Mouse (Mus musculus): ENCODE results near the gene Atg4d. TPM values are rescaled to one million over a fixed set of nuclear protein-coding genes. Genes with fewer than 3 reads are reported as not detected.
A peak's percentile ranks its signal among the peaks of the same experiment; 100 is the strongest.
"Not testable (repeated sequence)": the region's sequence is repeated elsewhere in the genome, so short reads cannot be mapped to it uniquely, and the experiment has no call there.

Atg4d gene
- total RNA-seq, 2 experiments from 2014 or later = 39.1 to 40.0 TPM

DNA sequence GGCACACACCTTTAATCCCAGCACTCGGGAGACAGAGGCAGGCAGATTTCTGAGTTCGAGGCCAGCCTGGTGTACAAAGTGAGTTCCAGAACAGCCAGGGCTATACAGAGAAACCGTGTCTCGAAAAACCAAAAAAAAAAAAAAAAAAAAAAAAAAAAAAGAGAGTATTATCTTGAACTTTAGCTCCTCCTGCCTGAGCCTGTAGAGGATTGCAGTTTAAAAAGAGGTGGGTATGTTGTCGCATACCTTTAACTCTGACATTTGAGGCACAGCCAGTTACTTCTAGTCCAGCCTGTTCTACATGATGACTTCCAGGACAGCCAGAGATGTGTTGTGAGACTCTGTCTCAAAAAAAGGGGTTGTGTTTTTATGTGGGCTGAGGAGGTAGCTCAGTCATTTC is 4.5 kb downstream of the Atg4d start:
- DNase-seq (ENCODE audit: extremely low spot score in 1 of 2, low spot score in 1 of 2) = not testable (repeated sequence)

DNA sequence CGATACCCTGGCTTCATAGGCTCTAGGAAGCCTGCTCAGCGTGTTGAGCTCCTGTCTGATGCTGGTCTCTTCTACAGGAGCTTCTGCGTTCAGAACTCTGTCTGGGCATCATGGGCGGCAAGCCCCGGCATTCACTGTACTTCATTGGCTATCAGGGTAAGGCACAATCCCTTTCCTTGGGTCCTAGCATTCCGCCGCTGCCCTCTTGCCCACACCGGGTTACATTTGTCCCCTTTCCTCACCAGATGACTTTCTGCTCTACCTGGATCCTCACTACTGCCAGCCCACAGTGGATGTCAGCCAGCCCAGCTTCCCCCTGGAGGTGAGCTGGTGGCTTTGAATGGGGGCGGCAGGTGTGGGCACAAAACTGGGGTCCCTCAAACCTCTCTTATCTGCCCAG is 7.3 kb downstream of the Atg4d start:
- DNase-seq (ENCODE audit: extremely low spot score in 1 of 2, low spot score in 1 of 2) = no peak

DNA sequence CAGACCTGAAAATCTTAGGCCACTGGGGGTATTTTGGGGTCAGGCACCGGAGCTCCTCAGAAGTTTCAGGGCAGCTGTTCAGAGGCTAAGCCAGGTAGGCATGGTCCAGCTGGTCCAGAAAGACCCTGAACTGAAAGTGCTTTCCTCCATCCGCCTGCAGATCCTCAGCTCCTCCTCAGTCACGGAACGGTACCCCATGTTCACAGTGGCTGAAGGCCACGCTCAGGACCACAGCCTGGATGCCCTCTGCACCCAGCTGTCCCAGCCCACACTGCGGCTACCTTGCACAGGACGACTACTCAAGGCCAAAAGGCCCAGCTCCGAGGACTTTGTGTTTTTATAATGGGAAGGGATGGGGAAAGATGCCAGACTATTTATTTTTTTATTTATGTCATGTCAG is 8.0 kb downstream of the Atg4d start:
- DNase-seq (ENCODE audit: extremely low spot score in 1 of 2, low spot score in 1 of 2) = no peak

DNA sequence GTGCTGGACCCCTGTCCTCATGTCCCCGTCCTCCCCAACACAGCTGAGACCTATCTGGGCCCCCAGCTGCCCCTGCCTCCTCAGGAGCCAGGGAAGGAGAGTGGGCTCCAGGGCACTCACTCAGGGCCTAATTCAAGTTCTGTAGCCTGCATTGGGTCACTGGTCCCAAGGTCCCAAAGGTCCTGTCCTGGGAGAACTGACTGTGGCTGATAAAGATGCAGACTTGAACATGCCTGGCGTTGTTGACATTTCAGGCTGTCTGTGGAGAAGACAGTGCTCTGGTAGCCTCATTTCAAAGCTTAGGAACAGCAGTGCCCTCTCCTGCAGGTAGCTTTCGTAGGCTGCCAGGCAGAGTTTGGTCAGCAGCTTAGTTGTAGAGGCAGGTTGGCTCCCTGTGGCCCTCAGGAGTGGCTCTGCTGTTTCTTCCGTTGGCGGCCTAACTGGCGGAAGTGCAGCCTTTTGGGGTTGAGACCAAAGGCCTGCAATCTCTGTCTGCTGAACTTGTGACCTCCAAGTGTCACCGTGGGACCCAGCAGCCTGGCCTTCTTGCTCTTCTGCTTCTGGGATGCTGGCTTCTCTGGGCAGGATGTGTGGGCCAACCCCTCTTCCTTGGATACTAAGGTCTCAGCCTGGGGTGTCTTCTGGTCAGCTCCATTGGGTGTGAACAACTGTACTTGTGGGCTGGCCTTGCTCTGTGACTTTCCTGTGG is 8.6 kb downstream of the Atg4d start:
- DNase-seq (ENCODE audit: extremely low spot score in 1 of 2, low spot score in 1 of 2) = no peak

DNA sequence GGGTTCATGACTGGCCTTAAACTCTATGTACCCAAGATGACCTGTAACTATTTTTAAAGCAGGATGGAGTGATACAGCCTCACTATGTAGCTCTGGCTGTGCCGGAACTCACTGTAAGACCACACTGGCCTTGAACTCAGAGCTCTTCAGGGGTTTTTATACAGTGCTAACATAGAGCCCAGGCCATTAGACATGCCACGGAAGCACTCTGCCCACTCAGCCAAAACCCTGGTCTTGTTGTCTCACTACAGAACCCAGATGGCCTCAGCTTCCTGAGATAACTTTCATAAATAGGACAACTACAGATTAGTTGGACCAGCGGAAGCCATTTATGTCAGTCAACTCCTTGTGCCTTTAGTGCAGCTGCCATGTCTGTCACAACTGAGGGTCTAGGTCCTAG is 9.2 kb downstream of the Atg4d start:
- DNase-seq (ENCODE audit: extremely low spot score in 1 of 2, low spot score in 1 of 2) = no peak

DNA sequence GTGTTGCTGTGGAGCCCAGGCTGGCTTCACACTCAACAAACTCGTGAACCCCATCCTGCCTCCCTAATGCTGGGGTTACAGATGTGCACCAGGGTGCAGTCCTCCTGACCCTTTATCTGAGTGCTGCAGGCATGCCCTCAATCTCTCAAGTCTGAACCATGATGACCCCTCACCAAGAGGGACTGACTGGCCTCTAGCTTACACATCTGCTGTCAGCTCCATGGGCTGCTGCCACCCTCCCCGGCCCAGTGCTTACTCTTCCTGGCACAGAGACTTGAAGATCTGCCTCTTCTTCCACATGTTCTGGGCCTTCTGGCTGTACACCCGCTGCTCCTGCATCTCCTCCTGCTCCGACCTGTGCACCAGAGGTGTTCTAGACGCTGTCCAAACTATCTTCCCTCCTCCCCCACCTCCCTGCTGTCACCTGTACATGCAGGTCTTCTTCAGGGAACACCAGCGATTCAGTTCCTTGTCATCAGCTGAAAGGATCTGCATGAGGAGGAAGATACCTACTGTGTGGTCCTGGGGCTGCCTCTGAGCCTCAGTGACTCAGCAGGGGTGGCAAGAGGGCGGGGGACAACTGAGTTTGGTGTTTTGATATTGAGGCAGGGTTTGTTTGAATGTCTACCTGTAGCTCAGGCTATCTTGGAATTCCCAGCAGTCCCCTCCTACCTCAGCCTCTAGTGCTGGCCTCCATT is 10.1 kb downstream of the Atg4d start:
- no peak for DNase-seq (ENCODE audit: extremely low spot score in 1 of 2, low spot score in 1 of 2)

DNA sequence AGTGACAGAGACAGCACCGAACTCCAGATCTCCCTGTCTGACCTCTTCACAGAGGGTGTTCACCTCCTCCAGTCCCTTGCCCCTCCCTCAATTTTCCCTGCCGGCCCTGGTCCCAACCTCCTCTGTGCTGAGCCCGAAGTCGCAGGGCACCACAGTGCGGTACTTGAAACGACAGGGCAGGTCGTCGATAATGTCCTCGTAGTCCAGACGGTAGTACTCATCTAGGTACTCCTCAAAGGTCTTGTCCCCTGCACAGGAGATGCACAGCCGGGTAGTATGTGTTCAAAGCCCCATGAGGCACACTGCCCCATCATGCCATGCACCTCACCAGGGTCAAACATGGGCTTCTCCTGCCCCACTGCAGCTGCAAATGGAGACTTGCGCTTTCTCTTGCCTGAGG is 10.6 kb downstream of the Atg4d start:
- DNase-seq (ENCODE audit: extremely low spot score in 1 of 2, low spot score in 1 of 2) = no peak

DNA sequence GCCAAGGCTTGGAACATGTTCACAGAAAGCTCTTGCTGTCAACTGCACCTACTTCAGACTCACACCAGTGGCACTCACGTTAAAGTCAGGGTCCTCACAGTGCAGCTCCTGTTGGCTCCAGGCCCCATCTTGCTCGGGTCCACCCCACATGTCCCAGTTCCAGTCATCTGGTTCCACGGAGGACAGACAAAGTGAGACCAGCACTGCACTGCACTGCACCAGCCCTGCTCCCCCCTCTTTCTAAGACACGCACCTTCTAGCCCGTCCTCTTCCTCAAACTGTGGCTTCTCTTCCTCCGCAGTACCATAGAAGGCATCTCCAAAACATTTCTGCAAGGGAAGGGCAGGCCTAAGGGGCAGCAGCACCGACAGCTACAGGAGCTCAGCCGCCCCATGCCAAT is 11.2 kb downstream of the Atg4d start:
- DNase-seq (ENCODE audit: extremely low spot score in 1 of 2, low spot score in 1 of 2) = no peak

DNA sequence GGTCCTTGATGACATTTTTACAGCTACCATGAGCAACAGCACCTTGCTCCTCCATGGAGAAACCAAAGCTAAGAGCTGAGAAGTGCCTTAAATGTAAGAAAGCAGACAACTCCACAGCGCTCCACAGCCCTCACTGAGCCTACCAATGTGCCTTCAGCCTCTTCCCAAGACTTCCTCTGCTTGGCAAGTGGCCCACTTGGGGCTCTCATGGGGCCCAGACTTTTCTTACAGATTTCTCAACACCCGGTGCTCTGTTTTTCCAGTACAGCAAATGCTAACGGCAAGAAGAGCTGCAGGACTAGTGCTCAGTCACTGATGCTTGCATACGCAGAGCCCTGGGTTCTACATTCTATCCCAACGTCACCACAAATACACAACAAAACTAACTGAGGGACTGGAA is 12.7 kb downstream of the Atg4d start:
- no peak for DNase-seq (ENCODE audit: extremely low spot score in 1 of 2, low spot score in 1 of 2)

DNA sequence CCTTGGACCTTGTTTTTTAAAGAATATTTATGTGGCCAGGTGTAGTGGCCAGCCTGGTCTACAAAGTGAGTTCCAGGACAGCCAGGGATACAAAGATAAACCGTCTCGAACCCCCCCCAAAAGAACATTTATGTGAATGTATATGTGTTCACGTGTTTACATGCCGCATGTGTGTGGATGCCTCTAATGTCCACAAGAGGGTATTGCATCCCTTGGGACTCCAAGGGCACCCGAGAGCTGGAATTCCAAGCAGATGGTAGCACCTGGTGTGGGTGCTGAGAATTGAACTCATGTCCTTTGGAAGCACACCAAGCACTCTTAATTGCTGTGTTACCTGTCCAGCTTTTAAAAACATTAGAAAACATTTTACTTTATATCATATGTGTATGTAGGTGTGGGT is 18.5 kb downstream of the Atg4d start:
- no peak for DNase-seq (ENCODE audit: extremely low spot score in 1 of 2, low spot score in 1 of 2)

DNA sequence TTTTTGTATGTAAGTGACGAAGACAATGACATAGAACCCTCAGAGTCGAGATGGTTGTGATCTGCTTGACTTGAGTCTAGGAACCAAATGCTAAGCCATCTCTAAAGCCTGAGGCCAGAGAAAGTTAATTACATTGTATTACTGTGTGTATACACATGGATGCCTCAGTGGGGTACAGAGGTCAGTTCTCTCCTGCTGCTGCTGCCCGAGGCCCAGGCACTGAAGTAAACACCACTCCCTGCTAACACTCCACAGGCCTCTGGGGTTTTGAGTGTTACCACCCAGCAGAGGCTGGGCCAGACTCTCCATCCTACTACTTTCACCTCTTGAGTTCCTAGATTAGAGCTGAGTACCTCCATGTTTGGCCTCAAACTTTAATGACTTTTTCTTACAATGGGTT is 18.9 kb downstream of the Atg4d start:
- DNase-seq (ENCODE audit: extremely low spot score in 1 of 2, low spot score in 1 of 2) = no peak

DNA sequence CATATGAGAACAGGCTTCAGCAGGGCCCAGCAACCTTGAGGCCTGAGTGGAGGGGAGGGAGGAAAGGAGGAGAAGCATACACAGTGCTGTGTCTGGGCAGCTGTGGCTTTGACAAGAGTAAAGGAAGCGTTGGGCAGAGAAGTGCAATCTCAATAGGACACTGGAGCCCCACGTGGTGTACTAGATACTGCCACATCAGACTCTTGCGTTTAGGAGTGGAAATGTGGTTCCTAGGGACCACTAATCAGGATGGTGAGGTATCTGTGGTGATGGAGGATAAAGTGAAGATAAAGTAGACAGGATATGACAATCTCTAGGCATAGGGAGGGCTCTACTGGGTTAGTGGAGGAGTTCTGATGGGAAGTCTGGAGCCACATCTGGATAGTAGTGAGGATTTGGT is 21.7 kb downstream of the Atg4d start:
- no peak for DNase-seq (ENCODE audit: extremely low spot score in 1 of 2, low spot score in 1 of 2)

DNA sequence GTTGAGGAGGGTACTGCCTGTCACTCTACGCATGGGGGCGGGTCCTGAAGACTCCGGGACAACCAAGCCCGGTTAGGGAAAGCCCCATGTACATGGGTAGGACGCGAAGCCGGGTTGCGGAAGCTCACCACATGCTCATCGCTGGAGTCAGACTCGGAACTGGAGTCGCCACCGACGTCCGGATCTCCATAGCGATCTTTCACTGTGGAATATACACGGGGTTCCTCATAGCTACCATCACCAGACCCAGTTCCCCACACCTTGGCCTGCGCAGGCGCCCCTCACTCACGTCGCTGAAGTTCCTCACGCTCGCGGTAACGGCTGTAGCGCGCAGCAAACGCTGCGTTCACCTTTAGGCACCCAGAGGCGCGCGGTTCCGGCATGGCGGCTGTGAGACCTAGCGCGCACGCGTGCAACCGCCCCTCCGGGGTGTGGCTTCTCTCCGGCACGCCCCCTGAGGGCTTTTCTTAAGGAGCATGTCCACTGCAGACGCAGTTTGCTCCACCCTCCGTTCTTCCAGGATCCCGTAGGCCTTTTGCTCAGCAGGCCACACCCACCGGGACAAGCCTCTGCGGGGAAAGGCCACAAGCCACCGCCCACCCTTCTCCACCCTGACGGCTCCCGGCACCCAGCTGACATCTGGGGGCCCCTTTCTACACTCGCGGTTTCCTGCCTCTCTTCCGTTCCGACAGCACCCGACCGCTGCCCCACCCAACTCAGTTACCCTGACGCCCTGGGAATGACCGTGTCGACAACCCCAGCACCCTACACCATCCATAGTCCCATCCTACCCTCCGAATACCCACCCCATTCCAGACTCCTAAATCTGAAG is 22.7 kb downstream of the Atg4d start, which contains the start of gene Kri1:
TSS of gene Kri1 (minus strand) at position 399 of the 832 bp plus-strand sequence.
- DNase-seq (ENCODE audit: extremely low spot score in 1 of 2, low spot score in 1 of 2) = peak; percentile 88 to 91

DNA sequence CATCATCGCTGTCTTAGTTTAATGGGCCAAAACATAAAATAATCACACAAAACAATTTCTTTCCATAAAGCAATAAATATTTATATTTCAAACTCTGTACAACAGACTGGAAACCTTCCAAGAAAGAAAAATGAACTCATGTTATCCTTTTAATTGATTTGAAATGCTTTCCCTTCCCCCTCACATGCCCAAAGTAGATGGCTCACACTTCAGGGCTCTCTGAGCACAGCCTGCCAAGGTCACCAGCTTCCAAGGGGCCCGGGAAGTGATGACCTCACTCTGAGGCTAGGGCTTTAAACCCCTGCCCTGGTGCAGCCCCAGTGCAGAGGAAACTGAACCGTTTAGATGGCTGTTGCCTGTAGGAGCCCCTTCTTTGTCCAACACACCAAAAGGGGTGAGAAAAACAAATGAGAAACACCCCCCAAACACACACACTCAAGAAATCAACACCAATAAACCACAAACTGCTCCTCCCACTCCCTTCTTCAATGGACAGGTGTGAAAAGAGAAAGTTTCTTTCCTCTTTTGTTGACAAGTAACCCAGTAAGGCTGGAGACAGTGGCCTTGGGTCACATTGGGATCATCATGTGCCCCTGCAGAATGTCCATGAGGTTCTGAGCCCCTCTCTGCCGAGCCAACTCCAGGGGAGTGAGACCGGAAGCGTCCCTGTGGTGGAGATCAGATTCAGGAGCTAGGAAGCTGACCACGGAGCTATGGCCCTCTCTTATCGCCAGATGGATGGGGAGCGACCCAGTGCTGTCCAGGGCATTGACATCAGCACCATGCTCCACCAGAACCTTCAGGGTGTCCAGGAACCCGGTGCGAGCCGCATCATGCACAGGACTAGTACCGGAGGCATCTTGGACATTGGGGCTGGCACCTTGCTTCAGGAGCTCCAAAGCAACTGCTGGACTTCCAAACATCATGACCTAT is 23.6 kb downstream of the Atg4d start:
- DNase-seq (ENCODE audit: extremely low spot score in 1 of 2, low spot score in 1 of 2) = no peak

DNA sequence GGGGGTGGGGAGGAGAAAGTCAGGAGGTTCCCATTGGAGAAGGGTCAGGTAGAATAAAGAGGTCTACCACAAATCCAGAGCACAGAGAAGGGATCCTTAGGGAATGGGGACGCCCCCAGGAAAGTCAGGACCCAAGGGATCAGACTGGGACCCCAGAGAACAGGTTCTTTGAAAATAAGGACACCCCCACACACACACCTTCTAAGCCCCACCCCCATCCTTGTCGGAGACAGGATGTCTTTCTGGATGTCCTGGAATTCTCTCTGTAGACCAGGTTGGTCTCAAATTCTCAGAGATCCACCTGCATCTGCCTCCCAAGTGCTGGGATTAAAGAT is 24.2 kb downstream of the Atg4d start:
- DNase-seq (ENCODE audit: extremely low spot score in 1 of 2, low spot score in 1 of 2) = no peak

DNA sequence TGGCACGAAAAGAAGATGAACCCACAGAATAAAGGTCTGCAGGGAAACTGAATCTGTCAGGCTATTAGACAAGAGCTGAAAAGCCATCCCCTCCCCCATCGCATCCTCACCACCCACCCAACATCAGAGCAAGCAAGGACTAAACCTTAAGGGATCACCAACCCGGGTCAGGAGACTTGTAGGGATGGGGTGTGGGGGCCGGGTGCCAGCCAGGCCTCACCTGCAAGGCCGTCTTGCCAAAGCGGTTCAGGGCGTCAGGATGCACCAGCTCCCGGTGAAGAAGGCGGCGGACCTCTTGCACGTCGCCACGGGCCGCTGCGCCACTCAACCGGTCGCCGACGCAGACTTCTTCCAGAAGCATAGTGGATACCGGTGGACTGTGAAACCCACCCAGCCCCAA is 25.5 kb downstream of the Atg4d start:
- DNase-seq (ENCODE audit: extremely low spot score in 1 of 2, low spot score in 1 of 2) = no peak

DNA sequence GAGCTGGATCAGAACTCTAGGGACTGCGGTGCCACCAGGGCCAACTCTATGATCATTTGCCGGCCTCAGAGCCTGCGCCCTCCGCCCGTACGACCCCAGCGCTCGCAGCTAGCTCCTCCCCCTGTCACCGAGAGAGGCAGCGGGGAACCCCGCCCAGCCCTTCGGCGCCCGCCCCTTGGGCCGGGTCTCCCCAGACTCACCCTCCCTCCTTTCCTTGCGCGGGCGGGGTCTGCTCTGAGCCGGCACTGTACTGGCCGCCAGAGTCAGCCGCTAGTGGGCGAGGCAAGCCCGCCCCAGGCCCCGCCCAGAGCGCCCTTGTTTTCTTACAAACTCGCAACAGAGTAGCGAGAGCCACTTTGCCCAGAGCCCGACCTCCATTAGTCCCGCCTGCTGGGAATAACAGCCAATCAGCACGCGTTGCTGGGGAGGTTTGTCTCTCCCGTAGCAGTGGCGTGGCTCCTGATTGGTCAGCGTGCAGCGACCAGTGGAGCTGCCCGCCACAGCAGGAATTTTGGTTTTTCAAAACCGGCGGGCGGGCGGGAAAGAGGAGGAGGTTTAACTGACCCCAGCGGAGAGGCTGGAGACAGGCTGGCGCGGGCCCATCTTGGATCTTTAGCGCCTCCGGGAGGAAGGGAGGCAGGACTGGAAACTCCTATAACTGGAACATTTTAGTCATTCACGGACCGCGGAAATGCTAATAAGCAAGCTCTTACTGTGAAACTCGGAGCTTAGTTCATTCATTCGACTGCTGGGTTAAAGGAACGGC is 26.1 kb downstream of the Atg4d start, which contains the start of gene Cdkn2d:
TSS of gene Cdkn2d (minus strand) at position 386 of the 766 bp plus-strand sequence.
- peak; percentile 94 to 97 for DNase-seq (ENCODE audit: extremely low spot score in 1 of 2, low spot score in 1 of 2)

DNA sequence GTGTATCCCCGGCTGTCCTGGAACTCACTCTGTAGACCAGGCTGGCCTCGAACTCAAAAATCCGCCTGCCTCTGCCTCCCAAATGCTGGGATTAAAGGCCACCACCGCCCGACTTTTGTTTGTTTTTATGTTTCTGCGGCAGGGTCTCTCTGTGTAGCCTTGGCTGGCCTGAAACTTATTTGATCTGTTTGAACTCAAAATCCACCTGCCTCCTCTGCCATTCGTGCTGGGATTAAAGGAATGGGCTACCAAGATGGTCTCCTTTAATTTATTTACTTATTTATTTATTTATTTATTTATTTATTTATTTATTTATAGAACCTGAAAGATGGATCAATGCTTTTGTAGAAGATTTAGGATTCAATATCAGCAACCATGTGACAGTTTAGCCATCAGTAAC is 26.8 kb downstream of the Atg4d start:
- DNase-seq (ENCODE audit: extremely low spot score in 1 of 2, low spot score in 1 of 2) = not testable (repeated sequence)

DNA sequence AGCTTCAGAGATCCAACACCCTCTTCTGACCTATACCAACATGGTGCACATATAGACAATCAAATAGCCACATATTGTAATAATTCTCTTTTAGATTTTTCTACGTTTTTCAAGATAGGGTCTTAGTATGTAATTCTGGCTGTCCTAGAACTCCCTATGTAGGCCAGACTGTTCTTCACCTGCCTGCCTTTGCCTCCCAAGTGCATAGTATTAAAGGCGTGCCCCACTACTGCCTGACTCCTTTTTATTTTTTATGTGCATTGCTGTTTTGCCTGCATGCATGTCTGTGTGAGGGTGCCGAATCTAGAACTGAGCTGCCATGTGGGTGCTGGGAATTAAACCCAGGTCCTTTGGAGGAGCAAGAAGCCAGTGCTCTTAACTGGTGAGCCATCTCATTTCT is 27.2 kb downstream of the Atg4d start:
- DNase-seq (ENCODE audit: extremely low spot score in 1 of 2, low spot score in 1 of 2) = no peak

DNA sequence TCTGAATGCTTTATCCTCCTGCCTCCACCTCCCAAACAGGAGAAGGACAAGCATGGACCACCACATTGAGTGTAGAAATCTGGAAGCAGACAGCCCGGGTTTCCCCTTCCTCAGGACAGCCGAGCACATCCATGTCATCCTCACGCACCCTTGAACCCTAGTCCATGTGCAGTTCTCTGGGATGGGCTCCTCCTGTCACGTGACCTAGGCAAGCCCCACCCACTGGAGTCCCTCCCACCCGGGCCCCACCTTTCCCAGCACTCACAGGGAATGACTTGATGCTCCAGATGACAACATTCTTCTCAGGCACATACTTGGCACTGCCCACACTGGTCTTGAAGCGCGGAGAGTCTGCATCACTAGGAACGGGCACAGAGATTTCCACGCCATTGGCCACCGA is 33.9 kb downstream of the Atg4d start:
- DNase-seq (ENCODE audit: extremely low spot score in 1 of 2, low spot score in 1 of 2) = no peak
